Mouse (Mus musculus) adrenal gland (tissue): ENCODE results near the gene Aqp9.

Experiments
- intact Hi-C: fragments of 180-260 bp; cut with DNase I; formaldehyde crosslinking; loops from one replicate; pipeline ENCODE4 v1.15.1; 2025

Gene Aqp9

GRCm38 (mm10) chr9:71146210-71146609 lies 22.3 kb downstream of the Aqp9 start:
- intact Hi-C loops: no loop called here

GRCm38 (mm10) chr9:71140205-71140604 lies 28.3 kb downstream of the Aqp9 start:
- intact Hi-C loops: no loop called here

- intact Hi-C loops: no loop called here
Measured at GRCm38 (mm10) chr9:71138936-71139335, 29.5 kb downstream of the Aqp9 start.

GRCm38 (mm10) chr9:71137267-71137945 lies 31.1 kb downstream of the Aqp9 start:
- intact Hi-C loops: no loop called here

- intact Hi-C loops: no loop called here
Measured at GRCm38 (mm10) chr9:71135073-71135472, 33.4 kb downstream of the Aqp9 start.

GRCm38 (mm10) chr9:71133190-71133589 lies 35.3 kb downstream of the Aqp9 start:
- intact Hi-C loops: no loop called here

- intact Hi-C loops: no loop called here
Measured at GRCm38 (mm10) chr9:71131822-71132221, 36.7 kb downstream of the Aqp9 start.

- intact Hi-C loops: loop anchor here (10.0 kb wide), 1 partner anchor 56 kb away; no protein-coding TSS in a partner anchor
Measured at GRCm38 (mm10) chr9:71128911-71129310, 39.6 kb downstream of the Aqp9 start.

- intact Hi-C loops: loop anchor here (10.0 kb wide), 1 partner anchor 59 kb away; no protein-coding TSS in a partner anchor
Measured at GRCm38 (mm10) chr9:71126205-71126604, 42.3 kb downstream of the Aqp9 start.

GRCm38 (mm10) chr9:71123095-71123494 lies 45.4 kb downstream of the Aqp9 start:
- intact Hi-C loops: loop anchor here (10.0 kb wide), 1 partner anchor 62 kb away; no protein-coding TSS in a partner anchor

- intact Hi-C loops: loop anchor here (10.0 kb wide), 1 partner anchor 64 kb away; no protein-coding TSS in a partner anchor
Measured at GRCm38 (mm10) chr9:71120924-71121323, 47.6 kb downstream of the Aqp9 start.

- intact Hi-C loops: no loop called here
Measured at GRCm38 (mm10) chr9:71113166-71113565, 55.3 kb downstream of the Aqp9 start.

GRCm38 (mm10) chr9:71103521-71103920 lies 65.0 kb downstream of the Aqp9 start:
- intact Hi-C loops: no loop called here

GRCm38 (mm10) chr9:71094066-71094465 lies 74.4 kb downstream of the Aqp9 start:
- intact Hi-C loops: no loop called here

- intact Hi-C loops: no loop called here
Measured at GRCm38 (mm10) chr9:71092038-71092437, 76.4 kb downstream of the Aqp9 start.

- intact Hi-C loops: no loop called here
Measured at GRCm38 (mm10) chr9:71079201-71079600, 89.3 kb downstream of the Aqp9 start.

- intact Hi-C loops: no loop called here
Measured at GRCm38 (mm10) chr9:71077251-71077825, 91.1 kb downstream of the Aqp9 start.

- intact Hi-C loops: no loop called here
Measured at GRCm38 (mm10) chr9:71076201-71076648, 92.3 kb downstream of the Aqp9 start.

GRCm38 (mm10) chr9:71073831-71074230 lies 94.7 kb downstream of the Aqp9 start:
- intact Hi-C loops: loop anchor here (5.0 kb wide), 2 partner anchors 397 to 472 kb away; partner anchors contain the start of gene Adam10

- intact Hi-C loops: loop anchor here (5.0 kb wide), 2 partner anchors 396 to 471 kb away; partner anchors contain the start of gene Adam10
Measured at GRCm38 (mm10) chr9:71073076-71073475, 95.4 kb downstream of the Aqp9 start.

GRCm38 (mm10) chr9:71072502-71072901 lies 96.0 kb downstream of the Aqp9 start:
- intact Hi-C loops: loop anchor here (5.0 kb wide), 2 partner anchors 395 to 470 kb away; partner anchors contain the start of gene Adam10

GRCm38 (mm10) chr9:71071581-71072330 lies 96.7 kb downstream of the Aqp9 start:
- intact Hi-C loops: loop anchor here (5.0 kb wide), 2 partner anchors 394 to 469 kb away; partner anchors contain the start of gene Adam10
